Mouse (Mus musculus) liver, embryonic 14.5 days (tissue): Measurements from ENCODE around the gene Acad8. TPM values are rescaled to one million over a fixed set of nuclear protein-coding genes. Genes with fewer than 3 reads are reported as not detected.

Experiments used
- ATAC-seq: fragments of 200-750 bp; cut with Nextera tagmentation; 2 replicates; pipeline ENCODE4 v1.8.0; 2017; ENCODE audit warnings: moderate number of reproducible peaks, mild to moderate bottlenecking, moderate library complexity; ENCODE audit not compliant: insufficient read depth
- DNase-seq, 3 experiments: peaks; one replicate each; pipeline ENCODE4 v3.0.0-alpha.2; 2012 to 2013; ENCODE audit warnings: low read depth in 3 of 3, low spot score in 3 of 3
- H3K27ac ChIP-seq: fragments of 300-500 bp; sonication (generic); 2 replicates; pipeline ENCODE4 v1.5.1; 2014; ENCODE audit warnings: moderate library complexity, mild to moderate bottlenecking, control low read depth, inconsistent platforms
- H3K27me3 ChIP-seq: fragments of 300-500 bp; sonication (generic); 2 replicates; pipeline ENCODE4 v1.6.1; 2014; ENCODE audit warnings: mild to moderate bottlenecking, low read length, moderate library complexity; ENCODE audit not compliant: control insufficient read depth, insufficient read depth
- H3K36me3 ChIP-seq: fragments of 300-500 bp; sonication (generic); replicated peaks from 2 replicates; pipeline ENCODE4 v1.6.1; 2014; ENCODE audit warnings: low read depth; ENCODE audit not compliant: control insufficient read depth, insufficient read depth
- H3K4me1 ChIP-seq, 2 experiments: fragments of 200-500 bp in 1 of 2; fragments of 300-500 bp in 1 of 2; sonication (generic) in 1 of 2; replicated peaks; 2 replicates each; pipeline ENCODE4 v1.6.1; 2012 to 2014; ENCODE audit warnings: antibody characterized with exemption in 1 of 2, inconsistent platforms in 1 of 2, low read length in 1 of 2; ENCODE audit not compliant: control insufficient read depth in 2 of 2, insufficient read depth in 2 of 2
- H3K4me2 ChIP-seq: fragments of 300-500 bp; sonication (generic); 2 replicates; pipeline ENCODE4 v1.6.1; 2014; ENCODE audit warnings: low read depth, mild to moderate bottlenecking, control low read depth, moderate library complexity
- H3K4me3 ChIP-seq, 2 experiments: fragments of 200-500 bp in 1 of 2; fragments of 300-500 bp in 1 of 2; sonication (generic) in 1 of 2; 2 replicates each; pipeline ENCODE4 v1.5.1; 2012 to 2014; ENCODE audit warnings: low read depth in 2 of 2, low read length in 2 of 2, mild to moderate bottlenecking in 2 of 2, control low read depth in 1 of 2, inconsistent platforms in 1 of 2, moderate library complexity in 1 of 2; ENCODE audit not compliant: insufficient read depth in 1 of 2
- H3K9ac ChIP-seq: fragments of 300-500 bp; sonication (generic); replicated peaks from 2 replicates; pipeline ENCODE4 v1.6.1; 2014; ENCODE audit warnings: mild to moderate bottlenecking, control low read depth, moderate library complexity
- H3K9me3 ChIP-seq: fragments of 300-500 bp; sonication (generic); 2 replicates; pipeline ENCODE4 v1.6.1; 2016; ENCODE audit warnings: low read length, mixed read lengths; ENCODE audit not compliant: control insufficient read depth
- CTCF ChIP-seq: IDR thresholded peaks from 2 replicates; pipeline ENCODE4 v1.5.1; 2016; ENCODE audit warnings: antibody characterized with exemption, low read depth, control low read depth
- EP300 ChIP-seq: IDR thresholded peaks from 2 replicates; pipeline ENCODE4 v1.6.1; 2016; ENCODE audit warnings: antibody characterized with exemption, low read depth
- WGBS: fragments of 180-500 bp; shearing (Covaris S2); extraction: QIAGEN DNeasy Blood & Tissue Kit; methylation state at CpG from one replicate; pipeline ENCODE4 v1.1.7; 2014; ENCODE audit not compliant: insufficient replicate concordance; 5-methylcytosine and 5-hydroxymethylcytosine counted together
- polyA plus RNA-seq, 2 experiments: library from polyadenylated mRNA; depleted of rRNA in 1 of 2; stranded (reverse) in 1 of 2; unstranded in 1 of 2; fragments of >200 nt; fragmentation: Nextera tagmentation in 1 of 2; extraction: Ambion mirVana in 1 of 2; gene quantifications; 2 replicates each; pipeline versions ENCODE4 v1.2.1 to v1.2.3; 2012 to 2014

The Acad8 gene
- polyA plus RNA-seq, 2 experiments = 8.1 to 8.7 TPM

DNA sequence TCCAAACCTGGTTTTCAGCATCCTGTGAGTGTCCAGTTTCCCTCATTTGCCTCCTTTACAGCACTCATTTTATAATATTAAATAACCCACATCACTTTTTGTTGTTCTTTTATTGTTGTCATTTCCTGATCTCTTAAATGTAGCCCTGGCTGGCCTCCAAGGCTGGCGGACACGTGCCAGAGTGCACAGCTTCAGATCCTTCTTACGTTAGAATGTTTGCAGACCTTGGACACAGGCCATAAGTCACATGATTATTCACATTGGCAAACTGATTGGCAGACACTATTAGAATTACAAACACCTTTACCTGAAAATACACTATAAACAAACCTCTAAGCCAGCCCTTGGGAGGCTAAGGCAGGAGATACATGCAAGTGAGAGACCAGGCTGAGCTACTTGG is 75.2 kb downstream of the Acad8 start:
- DNase-seq (no peak), ATAC-seq (no peak)
- no peak overlapping the region for H3K4me3 ChIP-seq
- no peaks in the 10 kb centered on the region for H3K27me3 ChIP-seq
- no peaks in the 10 kb centered on the region for H3K36me3 ChIP-seq
- 60% methylated on average over 3 of the region's 3 CpGs for WGBS
- no peak overlapping the region for H3K9ac ChIP-seq
- no peaks in the 10 kb centered on the region for H3K4me1 ChIP-seq
- H3K27ac ChIP-seq = no peak overlapping the region
- H3K9me3 ChIP-seq = no peaks in the 10 kb centered on the region
- no peak overlapping the region for H3K4me2 ChIP-seq
- TF ChIP-seq EP300 = no peak
- TF ChIP-seq CTCF = no peak

Other genes with a start within 250 kb of the Acad8 start
- gene Glb1l2, start 193.1 kb downstream of the Acad8 start, polyA plus RNA-seq (2012; rRNA removed) = 0.03 and 0.06 TPM in 2 replicates
- not detected in 2 replicates for gene Glb1l2, start 193.1 kb downstream of the Acad8 start, polyA plus RNA-seq (2014; fragmentation: Nextera tagmentation; extraction: Ambion mirVana)
- gene Glb1l3, start 138.7 kb downstream of the Acad8 start, polyA plus RNA-seq (2012; rRNA removed) = not detected in 2 replicates
- gene Glb1l3, start 138.7 kb downstream of the Acad8 start, polyA plus RNA-seq (2014; fragmentation: Nextera tagmentation; extraction: Ambion mirVana) = not detected in 2 replicates
- not detected in 2 replicates for gene Gm1110, start 76.5 kb downstream of the Acad8 start, polyA plus RNA-seq (2012; rRNA removed)
- gene Gm1110, start 76.5 kb downstream of the Acad8 start, polyA plus RNA-seq (2014; fragmentation: Nextera tagmentation; extraction: Ambion mirVana) = 0.10 TPM in 1 of 2 replicates, not detected in the other
- gene Thyn1, start 144 bp upstream of the Acad8 start, polyA plus RNA-seq (2012; rRNA removed) = 13.7 and 22.6 TPM in 2 replicates
- 54.0 and 54.1 TPM in 2 replicates for gene Thyn1, start 144 bp upstream of the Acad8 start, polyA plus RNA-seq (2014; fragmentation: Nextera tagmentation; extraction: Ambion mirVana)
- 5.3 and 8.3 TPM in 2 replicates for gene Vps26b, start 30.5 kb upstream of the Acad8 start, polyA plus RNA-seq (2012; rRNA removed)
- gene Vps26b, start 30.5 kb upstream of the Acad8 start, polyA plus RNA-seq (2014; fragmentation: Nextera tagmentation; extraction: Ambion mirVana) = 8.0 and 9.5 TPM in 2 replicates
- 39.7 and 40.1 TPM in 2 replicates for gene Ncapd3, start 30.6 kb upstream of the Acad8 start, polyA plus RNA-seq (2012; rRNA removed)
- 33.7 and 39.7 TPM in 2 replicates for gene Ncapd3, start 30.6 kb upstream of the Acad8 start, polyA plus RNA-seq (2014; fragmentation: Nextera tagmentation; extraction: Ambion mirVana)
- gene Jam3, start 155.9 kb upstream of the Acad8 start, polyA plus RNA-seq (2012; rRNA removed) = 1.4 and 1.7 TPM in 2 replicates
- 2.1 and 2.3 TPM in 2 replicates for gene Jam3, start 155.9 kb upstream of the Acad8 start, polyA plus RNA-seq (2014; fragmentation: Nextera tagmentation; extraction: Ambion mirVana)